Mouse (Mus musculus) lung, postnatal 0 days (tissue): ENCODE results near the gene Smoc2. TPM values are rescaled to one million over a fixed set of nuclear protein-coding genes. Genes with fewer than 3 reads are reported as not detected.

Experiments
- ATAC-seq: fragments of 200-750 bp; cut with Nextera tagmentation; 2 replicates; pipeline ENCODE4 v1.8.0; 2017; ENCODE audit warnings: moderate library complexity
- DNase-seq: peaks from one replicate; pipeline ENCODE4 v3.0.0-alpha.2; 2016; ENCODE audit warnings: low spot score
- H3K27ac ChIP-seq: fragments of 300-500 bp; sonication (generic); 2 replicates; pipeline ENCODE4 v1.5.1; 2014; ENCODE audit warnings: antibody characterized with exemption, mild to moderate bottlenecking, low read length, mixed read lengths
- H3K27me3 ChIP-seq: fragments of 300-500 bp; sonication (generic); replicated peaks from 2 replicates; pipeline ENCODE4 v1.6.1; 2014; ENCODE audit warnings: low read length, mixed read lengths; ENCODE audit not compliant: insufficient read depth
- H3K36me3 ChIP-seq: fragments of 300-500 bp; sonication (generic); 2 replicates; pipeline ENCODE4 v1.6.1; 2014; ENCODE audit warnings: low read length, mixed read lengths; ENCODE audit not compliant: insufficient read depth
- H3K4me1 ChIP-seq: fragments of 300-500 bp; sonication (generic); 2 replicates; pipeline ENCODE4 v1.6.1; 2014; ENCODE audit warnings: antibody characterized with exemption, low read depth, low read length, mixed read lengths; ENCODE audit not compliant: insufficient read depth
- H3K4me2 ChIP-seq: fragments of 300-500 bp; sonication (generic); replicated peaks from 2 replicates; pipeline ENCODE4 v1.6.1; 2014; ENCODE audit warnings: low read depth, mild to moderate bottlenecking, low read length, moderate library complexity, mixed read lengths
- H3K4me3 ChIP-seq: fragments of 300-500 bp; sonication (generic); 2 replicates; pipeline ENCODE4 v1.5.1; 2014; ENCODE audit warnings: low read depth, low read length
- H3K9ac ChIP-seq: fragments of 300-500 bp; sonication (generic); replicated peaks from 2 replicates; pipeline ENCODE4 v1.6.1; 2014; ENCODE audit warnings: low read depth, mild to moderate bottlenecking
- H3K9me3 ChIP-seq: fragments of 300-500 bp; sonication (generic); 2 replicates; pipeline ENCODE4 v1.6.1; 2016; ENCODE audit warnings: low read length, mixed read lengths
- CTCF ChIP-seq: IDR thresholded peaks from 2 replicates; pipeline ENCODE4 v1.5.1; 2016; ENCODE audit warnings: antibody characterized with exemption, mild to moderate bottlenecking
- EP300 ChIP-seq: IDR thresholded peaks from 2 replicates; pipeline ENCODE4 v1.6.1; 2016; ENCODE audit warnings: antibody characterized with exemption, mild to moderate bottlenecking, control low read depth
- WGBS: fragments of 180-500 bp; shearing (Covaris S2); extraction: QIAGEN DNeasy Blood & Tissue Kit; methylation state at CpG from one replicate; pipeline ENCODE4 v1.1.7; 2014; 5-methylcytosine and 5-hydroxymethylcytosine counted together
- polyA plus RNA-seq: library from polyadenylated mRNA; unstranded; fragments of >200 nt; fragmentation: Nextera tagmentation; extraction: Ambion mirVana; gene quantifications from 2 replicates; pipeline ENCODE4 v1.2.1, GENCODE M21; 2015

Gene Smoc2
- polyA plus RNA-seq, 1 experiment from 2014 or later, result 32.2 TPM

DNA sequence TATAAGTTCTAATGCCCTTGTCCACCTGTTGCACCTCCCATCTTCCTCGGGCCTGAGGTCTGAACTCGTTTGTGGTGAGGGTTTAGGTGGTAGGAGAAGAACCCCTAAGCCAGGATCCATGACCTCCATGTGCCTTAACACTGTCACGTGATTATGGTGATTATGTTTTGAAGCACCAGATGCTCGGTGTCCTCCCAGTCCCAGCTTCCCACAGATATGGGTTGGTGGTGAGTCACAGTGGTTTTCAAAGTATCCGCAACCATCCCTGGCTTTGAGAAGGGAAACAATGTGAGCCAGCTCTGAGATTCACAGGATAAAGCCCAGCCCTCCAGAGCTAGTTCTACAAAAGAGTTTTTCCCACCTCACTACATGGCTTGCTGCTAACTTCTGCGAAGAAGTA, 33.1 kb downstream of the Smoc2 start:
- no peak for ATAC-seq
- no peaks in the 10 kb centered on the region for H3K9me3 ChIP-seq
- H3K4me2 ChIP-seq, result no peak overlapping the region
- TF ChIP-seq CTCF, result no peak
- no peak for TF ChIP-seq EP300
- H3K36me3 ChIP-seq, result no peaks in the 10 kb centered on the region
- WGBS, result 79% methylated on average over 6 of the region's 6 CpGs
- H3K27ac ChIP-seq, result no peak overlapping the region
- H3K4me1 ChIP-seq, result no peaks in the 10 kb centered on the region
- no peaks in the 10 kb centered on the region for H3K27me3 ChIP-seq
- DNase-seq, result no peak
- H3K9ac ChIP-seq, result no peak overlapping the region
- no peak overlapping the region for H3K4me3 ChIP-seq

DNA sequence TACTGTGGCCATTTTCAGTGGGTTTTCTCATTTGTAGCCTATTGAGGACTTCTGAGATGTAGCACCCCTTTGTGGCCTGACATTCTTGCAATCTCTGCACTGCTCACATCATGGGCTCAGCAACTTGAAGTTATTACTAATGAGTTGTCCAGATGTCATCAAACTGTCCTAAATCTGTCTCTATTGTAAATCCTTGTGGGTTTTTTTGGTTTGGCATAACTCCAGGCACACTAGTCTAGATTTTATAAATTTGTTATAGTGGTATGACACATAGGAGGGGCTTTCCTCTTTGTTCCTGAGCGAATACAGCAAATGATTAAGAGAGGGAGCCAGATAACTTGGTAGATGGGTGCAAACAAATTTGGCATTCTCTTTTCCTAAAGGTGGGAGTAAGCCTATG, 35.0 kb downstream of the Smoc2 start:
- Histone ChIP-seq H3K4me3 (no peak overlapping the region), H3K9ac (no peak overlapping the region), H3K27me3 (no peaks in the 10 kb centered on the region), H3K27ac (no peak overlapping the region), H3K4me1 (no peaks in the 10 kb centered on the region), H3K36me3 (no peaks in the 10 kb centered on the region), H3K4me2 (no peak overlapping the region), H3K9me3 (no peaks in the 10 kb centered on the region)
- ATAC-seq (no peak), DNase-seq (no peak)
- TF ChIP-seq EP300 (no peak), CTCF (no peak)
- WGBS, result 79% methylated on average over 1 of the region's 1 CpGs

DNA sequence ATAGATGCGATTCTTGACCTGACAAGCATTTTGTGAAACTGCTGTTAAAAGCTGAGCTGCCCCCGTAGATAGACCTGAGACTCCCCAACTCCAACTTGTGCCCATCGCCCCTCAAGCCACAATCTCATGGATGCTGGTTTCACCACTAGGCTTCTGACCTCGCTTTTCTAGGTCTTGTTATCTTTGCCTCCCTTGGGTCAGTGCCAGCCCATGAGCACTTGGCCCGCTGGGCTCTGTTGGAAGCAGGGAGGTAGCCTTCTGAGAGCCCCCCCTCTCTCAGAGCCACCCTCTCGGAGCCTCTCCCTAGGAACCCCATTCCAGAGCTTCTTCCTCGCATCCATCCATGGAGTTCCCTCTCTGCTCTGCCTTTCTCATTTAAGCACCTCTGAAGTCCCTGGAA, 37.2 kb downstream of the Smoc2 start:
- H3K9me3 ChIP-seq, result no peaks in the 10 kb centered on the region
- ATAC-seq, result no peak

DNA sequence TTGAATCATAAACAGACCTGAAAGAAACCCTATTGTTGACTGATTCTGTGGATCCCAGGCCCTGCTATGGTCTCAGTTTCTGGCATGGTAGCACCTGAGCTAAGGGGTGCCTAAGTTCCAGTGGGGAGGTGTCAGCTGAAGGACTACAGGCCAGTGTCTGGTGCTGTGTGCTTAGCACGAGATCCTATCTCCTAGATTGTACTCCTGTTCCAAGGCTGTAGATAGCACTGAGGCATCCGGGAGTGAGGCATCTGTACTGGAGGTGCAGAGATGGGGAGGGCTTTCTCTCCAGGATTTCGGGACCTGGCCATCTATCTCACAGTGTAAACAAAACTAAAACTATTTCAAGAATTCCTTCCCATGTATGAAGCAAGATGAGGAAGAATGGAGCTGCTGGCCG, 38.1 kb downstream of the Smoc2 start:
- H3K36me3 ChIP-seq, result no peaks in the 10 kb centered on the region
- H3K9ac ChIP-seq, result no peak overlapping the region
- DNase-seq (no peak), ATAC-seq (no peak)
- no peaks in the 10 kb centered on the region for H3K27me3 ChIP-seq
- no peaks in the 10 kb centered on the region for H3K4me1 ChIP-seq
- no peaks in the 10 kb centered on the region for H3K9me3 ChIP-seq
- no peak overlapping the region for H3K4me2 ChIP-seq
- no peak overlapping the region for H3K4me3 ChIP-seq
- H3K27ac ChIP-seq, result no peak overlapping the region
- WGBS, result 28% methylated on average over 4 of the region's 4 CpGs
- TF ChIP-seq EP300 (no peak), CTCF (no peak)

More for the DNA sequence above, 37.2 kb downstream of the Smoc2 start:
- Histone ChIP-seq H3K27ac (no peak overlapping the region), H3K4me2 (no peak overlapping the region), H3K27me3 (no peaks in the 10 kb centered on the region), H3K36me3 (no peaks in the 10 kb centered on the region), H3K4me3 (no peak overlapping the region), H3K9ac (no peak overlapping the region), H3K4me1 (no peaks in the 10 kb centered on the region)
- TF ChIP-seq CTCF, result no peak
- no peak for TF ChIP-seq EP300
- WGBS, result 72% methylated on average over 7 of the region's 7 CpGs
- no peak for DNase-seq

DNA sequence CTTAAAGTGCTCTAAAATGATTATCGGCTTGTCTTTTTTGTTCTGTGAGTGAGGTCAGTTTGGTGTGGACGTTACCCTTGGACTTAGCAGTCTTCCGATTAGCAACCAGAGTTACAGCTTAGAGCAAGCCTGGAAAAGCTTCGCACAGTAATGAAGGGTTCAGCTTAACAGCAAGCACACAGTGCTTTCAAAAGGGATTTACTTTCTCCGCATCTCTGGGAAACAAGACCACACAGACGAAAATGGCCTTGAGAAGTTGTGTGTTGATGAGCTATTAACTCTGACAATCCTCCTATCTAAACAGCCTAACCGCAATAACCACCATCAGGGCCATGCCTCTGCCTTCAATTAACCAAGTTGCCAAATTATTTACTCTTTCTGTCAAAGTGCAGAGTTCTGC, 46.9 kb downstream of the Smoc2 start:
- H3K4me1 ChIP-seq, result no peaks in the 10 kb centered on the region
- TF ChIP-seq EP300, result no peak
- TF ChIP-seq CTCF, result no peak
- H3K36me3 ChIP-seq, result no peaks in the 10 kb centered on the region
- WGBS, result 64% methylated on average over 7 of the region's 7 CpGs
- DNase-seq, result no peak
- H3K4me2 ChIP-seq, result no peak overlapping the region
- no peak overlapping the region for H3K9ac ChIP-seq
- no peak overlapping the region for H3K27ac ChIP-seq
- ATAC-seq, result no peak
- no peaks in the 10 kb centered on the region for H3K9me3 ChIP-seq
- H3K4me3 ChIP-seq, result no peak overlapping the region
- H3K27me3 ChIP-seq, result no peaks in the 10 kb centered on the region

DNA sequence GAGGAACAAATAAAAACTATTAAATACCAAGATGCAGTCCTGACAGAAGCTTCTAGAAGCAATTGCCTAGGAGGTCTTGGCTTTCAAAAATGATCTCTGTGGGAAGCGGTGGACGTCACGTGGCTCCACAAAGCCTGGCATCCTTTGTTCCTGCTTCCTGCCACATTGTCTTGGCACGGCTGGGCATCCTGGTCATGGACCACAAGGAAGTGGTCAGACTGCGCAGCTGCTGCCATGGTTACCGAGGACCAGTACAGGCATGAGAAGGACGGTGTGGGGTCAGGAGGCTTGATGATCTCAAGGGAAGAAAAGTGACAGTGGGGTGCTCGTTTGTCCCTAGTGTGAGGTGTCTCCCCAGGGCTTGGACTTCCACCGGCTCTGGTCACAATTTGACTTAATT, 48.7 kb downstream of the Smoc2 start:
- no peak for DNase-seq
- WGBS, result 72% methylated on average over 9 of the region's 9 CpGs

DNA sequence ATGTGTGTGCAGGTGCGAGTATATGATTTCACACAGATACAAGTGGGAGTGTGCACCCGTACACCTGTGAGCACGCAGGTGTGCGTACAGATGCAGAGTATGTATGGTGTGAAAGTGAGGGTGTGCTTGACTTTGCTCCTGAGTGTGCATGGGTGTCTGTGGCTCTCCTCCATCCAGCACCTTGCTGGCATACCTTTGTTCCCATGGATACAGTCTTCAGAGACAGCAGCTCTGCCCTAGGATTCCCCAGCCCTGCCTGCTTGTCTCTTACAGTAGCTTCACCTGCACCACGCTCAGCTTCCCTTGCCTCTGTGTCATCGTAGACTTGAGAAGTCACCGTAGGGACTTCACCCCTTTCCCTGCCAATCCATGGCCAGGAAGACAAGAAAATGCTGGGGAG, 51.2 kb downstream of the Smoc2 start:
- no peaks in the 10 kb centered on the region for H3K9me3 ChIP-seq
- no peak for ATAC-seq
- H3K4me2 ChIP-seq, result no peak overlapping the region
- H3K4me1 ChIP-seq, result no peaks in the 10 kb centered on the region
- no peak overlapping the region for H3K9ac ChIP-seq
- H3K27me3 ChIP-seq, result no peaks in the 10 kb centered on the region
- H3K27ac ChIP-seq, result no peak overlapping the region
- no peak overlapping the region for H3K4me3 ChIP-seq
- TF ChIP-seq CTCF (no peak), EP300 (no peak)
- no peaks in the 10 kb centered on the region for H3K36me3 ChIP-seq
- 85% methylated on average over 7 of the region's 7 CpGs for WGBS
- no peak for DNase-seq

More for the DNA sequence above, 48.7 kb downstream of the Smoc2 start:
- Histone ChIP-seq H3K27me3 (no peaks in the 10 kb centered on the region), H3K9me3 (no peaks in the 10 kb centered on the region), H3K9ac (no peak overlapping the region), H3K4me3 (no peak overlapping the region), H3K4me2 (no peak overlapping the region), H3K36me3 (no peaks in the 10 kb centered on the region), H3K4me1 (no peaks in the 10 kb centered on the region), H3K27ac (no peak overlapping the region)
- no peak for TF ChIP-seq CTCF
- TF ChIP-seq EP300, result no peak
- no peak for ATAC-seq
